In the genomic region with DNA sequence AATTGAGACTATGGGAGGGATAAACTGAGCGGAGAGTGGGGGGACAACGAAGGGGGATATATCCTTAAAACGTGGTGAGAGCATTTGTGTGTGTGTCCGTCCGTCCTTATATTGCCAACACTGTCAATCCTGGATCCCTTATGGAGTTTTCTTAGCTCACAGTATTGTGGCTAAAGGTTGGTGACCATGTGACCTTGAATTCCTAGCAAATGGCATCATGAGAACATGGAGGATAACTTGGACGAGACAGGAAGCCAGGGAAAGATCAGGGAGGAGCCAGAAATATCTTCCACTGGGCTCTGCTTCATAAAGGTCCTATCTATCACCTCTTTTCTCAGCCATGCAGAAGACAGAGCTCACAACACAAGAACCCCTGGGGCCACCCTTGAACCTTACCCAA, we compare ENCODE assay signal across 18 mouse cellular contexts. TPM values are rescaled to one million over a fixed set of nuclear protein-coding genes. Genes with fewer than 3 reads are reported as not detected.
DNase-seq lines count a peak whose midpoint lies in the region; ATAC-seq and TF ChIP-seq lines count a peak whose summit lies in the region.
"Had no signal": no experiment of that assay in that cellular context is flagged by ENCODE, and none has a peak within 500 bp of the region (broad histone marks: within the 10 kb centered on the region; RNA-seq: fewer than 3 reads in every experiment).

No protein-coding gene starts in this region.

- H3K4me2 ChIP-seq in kidney, embryonic 15.5 days: no peak overlapping the region
- H3K4me2 ChIP-seq in heart, embryonic 16.5 days (ENCODE audit: low read depth, low read length): no peak overlapping the region
- no peak overlapping the region for H3K4me2 ChIP-seq in midbrain, embryonic 11.5 days
- H3K4me2 ChIP-seq: limb, embryonic 15.5 days had no signal

- peak overlapping the region; percentile 42; the same call in 1 of the 2 replicates for H3K4me3 ChIP-seq in heart, embryonic 10.5 days
- no peak overlapping the region for H3K4me3 ChIP-seq in kidney, embryonic 15.5 days (replicated peaks)
- H3K4me3 ChIP-seq in C2C12 (ENCODE audit: insufficient read depth, poor library complexity, severe bottlenecking): no peak overlapping the region
- H3K4me3 ChIP-seq in heart, embryonic 16.5 days (ENCODE audit: low read length): no peak overlapping the region
- no peak overlapping the region for H3K4me3 ChIP-seq in midbrain, embryonic 11.5 days (ENCODE audit: low read depth, low read length)
- H3K4me3 ChIP-seq: limb, embryonic 15.5 days; midbrain, embryonic 10.5 days had no signal

- H3K79me3 ChIP-seq in C2C12 (ENCODE audit: low read depth): peaks cover 42% of the 10 kb centered on the region

- H3K27ac ChIP-seq in heart, embryonic 10.5 days: peak overlapping the region; percentile 91
- 0 out of 2 replicates have a peak overlapping the region, but pooled peaks have one; percentile 34 for H3K27ac ChIP-seq in kidney, embryonic 15.5 days
- peak overlapping the region; percentile 100 for H3K27ac ChIP-seq in heart, embryonic 16.5 days (ENCODE audit: low read length)
- H3K27ac ChIP-seq in midbrain, embryonic 11.5 days (ENCODE audit: low read depth, low read length): no peak overlapping the region

- 67% methylated on average over 6 of the region's 6 CpGs for WGBS in heart, embryonic 10.5 days
- WGBS in kidney, embryonic 15.5 days: 75% methylated on average over 6 of the region's 6 CpGs
- WGBS in heart, embryonic 16.5 days: 70% methylated on average over 6 of the region's 6 CpGs
- WGBS in midbrain, embryonic 11.5 days: 90% methylated on average over 6 of the region's 6 CpGs

- no peak for ATAC-seq in kidney, embryonic 15.5 days (replicated peaks; ENCODE audit: low FRiP score)
- ATAC-seq in heart, embryonic 16.5 days (replicated peaks; ENCODE audit: extremely low read depth, insufficient read depth, low FRiP score): no peak
- no peak for ATAC-seq in midbrain, embryonic 11.5 days (ENCODE audit: low FRiP score)
- ATAC-seq: forebrain, embryonic 14.5 days had no signal

- H3K36me3 ChIP-seq in heart, embryonic 10.5 days: no peaks in the 10 kb centered on the region
- H3K36me3 ChIP-seq in kidney, embryonic 15.5 days: no peaks in the 10 kb centered on the region
- peaks cover 4% of the 10 kb centered on the region for H3K36me3 ChIP-seq in C2C12 (ENCODE audit: control insufficient read depth, insufficient read depth)
- no peaks in the 10 kb centered on the region for H3K36me3 ChIP-seq in heart, embryonic 16.5 days (ENCODE audit: control insufficient read depth, insufficient read depth)
- H3K36me3 ChIP-seq in midbrain, embryonic 11.5 days (ENCODE audit: control insufficient read depth, insufficient read depth, low read length): no peaks in the 10 kb centered on the region
- H3K36me3 ChIP-seq: limb, embryonic 15.5 days; midbrain, embryonic 10.5 days had no signal

- H3K4me1 ChIP-seq in heart, embryonic 10.5 days: peaks cover 95% of the 10 kb centered on the region
- peaks cover 90% of the 10 kb centered on the region for H3K4me1 ChIP-seq in kidney, embryonic 15.5 days
- peaks cover 88% of the 10 kb centered on the region for H3K4me1 ChIP-seq in heart, embryonic 16.5 days (ENCODE audit: control insufficient read depth, insufficient read depth, low read length)
- peaks cover 46% of the 10 kb centered on the region for H3K4me1 ChIP-seq in midbrain, embryonic 11.5 days (ENCODE audit: control insufficient read depth, insufficient read depth, low read length)

- no peak overlapping the region for H3K9ac ChIP-seq in kidney, embryonic 15.5 days
- H3K9ac ChIP-seq in heart, embryonic 16.5 days (ENCODE audit: low read length): no peak overlapping the region
- no peak overlapping the region for H3K9ac ChIP-seq in midbrain, embryonic 11.5 days (ENCODE audit: low read length)
- H3K9ac ChIP-seq: limb, embryonic 15.5 days had no signal

- no peaks in the 10 kb centered on the region for H3K27me3 ChIP-seq in heart, embryonic 10.5 days (ENCODE audit: insufficient read depth, poor library complexity, severe bottlenecking)
- no peaks in the 10 kb centered on the region for H3K27me3 ChIP-seq in kidney, embryonic 15.5 days
- H3K27me3 ChIP-seq in C2C12 (ENCODE audit: control insufficient read depth, insufficient read depth, insufficient read length): no peaks in the 10 kb centered on the region
- H3K27me3 ChIP-seq in heart, embryonic 16.5 days (ENCODE audit: control insufficient read depth, insufficient read depth, low read length): no peaks in the 10 kb centered on the region
- H3K27me3 ChIP-seq in midbrain, embryonic 11.5 days (ENCODE audit: control insufficient read depth, insufficient read depth, low read length): no peaks in the 10 kb centered on the region
- H3K27me3 ChIP-seq: limb, embryonic 15.5 days had no signal

- H3K9me3 ChIP-seq in heart, embryonic 10.5 days: no peaks in the 10 kb centered on the region
- H3K9me3 ChIP-seq in kidney, embryonic 15.5 days (replicated peaks): no peaks in the 10 kb centered on the region
- no peaks in the 10 kb centered on the region for H3K9me3 ChIP-seq in heart, embryonic 16.5 days (replicated peaks; ENCODE audit: control insufficient read depth, low read length)
- no peaks in the 10 kb centered on the region for H3K9me3 ChIP-seq in midbrain, embryonic 11.5 days (ENCODE audit: control insufficient read depth, low read length)
- H3K9me3 ChIP-seq: limb, embryonic 15.5 days; midbrain, embryonic 10.5 days had no signal

- no peak for DNase-seq in heart, embryonic 10.5 days (ENCODE audit: low spot score)
- no peak for DNase-seq in heart, postnatal 36 days
- DNase-seq in kidney, postnatal 4 days: no peak
- no peak for DNase-seq in midbrain, embryonic 11.5 days (ENCODE audit: low spot score, missing footprints)
- DNase-seq: adrenal gland, adult 2 months; cerebellum, adult 11 months; cerebellum, postnatal 14 days; embryo, embryonic 11 days; kidney, adult 8-10 months; lung, postnatal 4 days; retina, postnatal 1 day; thymus, postnatal 36 days had no signal

- no peak overlapping the region for H3ac ChIP-seq in C2C12 (ENCODE audit: control insufficient read depth, insufficient read length, low read depth)

- intact Hi-C loops in heart, postnatal 36 days (cut with DNase I): no loop called here

- TF ChIP-seq CTCF in C2C12 (IDR thresholded peaks at IDR 0.05; ENCODE audit: control insufficient read depth, insufficient read depth, insufficient read length): no peak

- peaks cover 92% of the 10 kb centered on the region for H3K79me2 ChIP-seq in C2C12 (ENCODE audit: control insufficient read depth, insufficient read depth)

TF ChIP-seq in C2C12, 6 proteins besides CTCF, POLR2A, EP300 and RAD21:
- TF ChIP-seq USF1 (IDR thresholded peaks at IDR 0.05; ENCODE audit: low read depth) (peak; percentile 87), CEBPB (IDR thresholded peaks at IDR 0.05; ENCODE audit: low read depth) (no peak)

RNA-seq across cellular contexts. Expression of a gene that starts 30.3 kb away (rescaled TPM):
- 21.7 and 27.0 TPM in 2 replicates for polyA plus RNA-seq in heart, embryonic 10.5 days (2016; fragmentation: Nextera tagmentation; extraction: Ambion mirVana)
- 10 to 100 TPM; 20.8 to 20.9 TPM for total RNA-seq in heart, postnatal 36 days (2021)
- 24.7 and 25.4 TPM in 2 replicates for polyA plus RNA-seq in kidney, embryonic 15.5 days (2015; fragmentation: Nextera tagmentation; extraction: Ambion mirVana)
- polyA plus RNA-seq in C2C12 (2012; fragmentation: generic; extraction: Trizol): 9.5 TPM
- 22.6 and 24.5 TPM in 2 replicates for polyA plus RNA-seq in heart, embryonic 16.5 days (2015; fragmentation: Nextera tagmentation; extraction: Ambion mirVana)
- 36.1 and 37.5 TPM in 2 replicates for polyA plus RNA-seq in midbrain, embryonic 11.5 days (2014; fragmentation: Nextera tagmentation; extraction: Ambion mirVana)
